Mouse (Mus musculus) liver, adult 2 months (tissue): Measurements from ENCODE around the gene Ubtf. TPM values are rescaled to one million over a fixed set of nuclear protein-coding genes. Genes with fewer than 3 reads are reported as not detected.

Experiments
- DNase-seq: peaks from one replicate; pipeline ENCODE4 v3.0.0-alpha.2; 2011; ENCODE audit warnings: low read depth, low spot score; ENCODE audit errors: extremely low read depth
- H3K27ac ChIP-seq: fragments of 200-500 bp; replicated peaks from 2 replicates; pipeline ENCODE4 v1.5.1; 2012; ENCODE audit warnings: low read depth, mild to moderate bottlenecking, control low read depth, inconsistent platforms, low read length; ENCODE audit not compliant: insufficient read depth
- H3K27me3 ChIP-seq: fragments of 200-500 bp; 2 replicates; pipeline ENCODE4 v1.6.1; 2012; ENCODE audit warnings: mild to moderate bottlenecking, moderate library complexity, low read length, inconsistent platforms; ENCODE audit not compliant: control insufficient read depth, insufficient read depth
- H3K36me3 ChIP-seq: fragments of 200-500 bp; 2 replicates; pipeline ENCODE4 v1.6.1; 2012; ENCODE audit warnings: low read length, inconsistent platforms; ENCODE audit not compliant: control insufficient read depth, insufficient read depth
- H3K4me1 ChIP-seq: fragments of 200-500 bp; 2 replicates; pipeline ENCODE4 v1.6.1; 2011; ENCODE audit warnings: low read length; ENCODE audit not compliant: control insufficient read depth, insufficient read depth
- H3K4me3 ChIP-seq: fragments of 200-500 bp; 2 replicates; pipeline ENCODE4 v1.5.1; 2011; ENCODE audit warnings: low read depth, mild to moderate bottlenecking, control low read depth, low read length, moderate library complexity; ENCODE audit not compliant: insufficient read depth
- H3K79me2 ChIP-seq: fragments of 200-500 bp; 2 replicates; pipeline ENCODE4 v1.6.1; 2012; ENCODE audit warnings: inconsistent platforms, mild to moderate bottlenecking, low read length, moderate library complexity; ENCODE audit not compliant: control insufficient read depth, insufficient read depth
- H3K9ac ChIP-seq: fragments of 200-500 bp; 2 replicates; pipeline ENCODE4 v1.6.1; 2012; ENCODE audit warnings: low read depth, mild to moderate bottlenecking, control low read depth, inconsistent platforms, low read length
- CTCF ChIP-seq: fragments of 200-500 bp; IDR thresholded peaks from 2 replicates; pipeline ENCODE4 v1.5.1; 2011; ENCODE audit warnings: low read depth, low read length, control low read depth
- POLR2A ChIP-seq: fragments of 200-500 bp; IDR thresholded peaks from 2 replicates; pipeline ENCODE4 v1.6.1; 2011; ENCODE audit warnings: low read length, control low read depth; ENCODE audit not compliant: insufficient read depth; ENCODE audit errors: extremely low read depth
- WGBS: fragments of 180-500 bp; shearing (Covaris S2); methylation state at CpG from one replicate; pipeline ENCODE4 v1.1.7; 2018; 5-methylcytosine and 5-hydroxymethylcytosine counted together
- polyA plus RNA-seq: library from polyadenylated mRNA; depleted of rRNA; stranded (reverse); fragments of >200 nt; gene quantifications from 2 replicates; pipeline ENCODE4 v1.2.3, GENCODE M21; 2012
- total RNA-seq: library from RNA; depleted of rRNA; stranded (reverse); fragments of >200 nt; gene quantifications from 2 replicates; pipeline ENCODE4 v1.2.3, GENCODE M21; 2014

Gene Ubtf
- total and polyA plus RNA-seq, 2 experiments = 12.8 to 19.4 TPM

GRCm38 (mm10) chr11:102319941-102320685, 571 bp upstream of the Ubtf start:
- no peak for TF ChIP-seq CTCF
- TF ChIP-seq POLR2A = peak; percentile 93
- peak overlapping the region; percentile 78 for H3K4me3 ChIP-seq
- H3K27me3 ChIP-seq = no peaks in the 10 kb centered on the region
- WGBS = 2% methylated on average over 38 of the region's 38 CpGs
- H3K9ac ChIP-seq = peak overlapping the region; percentile 75
- H3K4me1 ChIP-seq = peaks cover 9% of the 10 kb centered on the region
- H3K27ac ChIP-seq = peak overlapping the region; percentile 88
- no peaks in the 10 kb centered on the region for H3K36me3 ChIP-seq
- peak; percentile 87 for DNase-seq
- peaks cover 14% of the 10 kb centered on the region for H3K79me2 ChIP-seq

GRCm38 (mm10) chr11:102318576-102319409, 749 bp downstream of the Ubtf start:
- peak overlapping the region; percentile 88 for H3K27ac ChIP-seq
- peaks cover 14% of the 10 kb centered on the region for H3K79me2 ChIP-seq
- H3K9ac ChIP-seq = peak overlapping the region; percentile 100
- under 1% methylated on average over 79 of the region's 84 CpGs for WGBS
- peaks cover 9% of the 10 kb centered on the region for H3K36me3 ChIP-seq
- H3K4me3 ChIP-seq = peak overlapping the region; percentile 78
- DNase-seq = peak; percentile 34
- peaks cover 9% of the 10 kb centered on the region for H3K4me1 ChIP-seq
- no peaks in the 10 kb centered on the region for H3K27me3 ChIP-seq
- peak; percentile 30; the same call in 1 of the 2 replicates for TF ChIP-seq POLR2A
- TF ChIP-seq CTCF = no peak

GRCm38 (mm10) chr11:102317901-102318575, 1.5 kb downstream of the Ubtf start:
- peak overlapping the region; percentile 100 for H3K9ac ChIP-seq
- H3K27ac ChIP-seq = peak overlapping the region; percentile 87
- WGBS = under 1% methylated on average over 60 of the region's 77 CpGs
- no peaks in the 10 kb centered on the region for H3K27me3 ChIP-seq
- H3K4me1 ChIP-seq = peaks cover 9% of the 10 kb centered on the region
- peaks cover 10% of the 10 kb centered on the region for H3K36me3 ChIP-seq
- no peak for TF ChIP-seq CTCF
- no peak for TF ChIP-seq POLR2A
- H3K4me3 ChIP-seq = peak overlapping the region; percentile 78
- peaks cover 14% of the 10 kb centered on the region for H3K79me2 ChIP-seq
- DNase-seq = peak; percentile 33

GRCm38 (mm10) chr11:102317298-102317900, 2.1 kb downstream of the Ubtf start:
- peak overlapping the region; percentile 100 for H3K9ac ChIP-seq
- H3K4me3 ChIP-seq = peak overlapping the region; percentile 78
- H3K36me3 ChIP-seq = peaks cover 13% of the 10 kb centered on the region
- peaks cover 9% of the 10 kb centered on the region for H3K4me1 ChIP-seq
- TF ChIP-seq POLR2A (no peak), CTCF (peak; percentile 19; the same call in 1 of the 2 replicates)
- peaks cover 14% of the 10 kb centered on the region for H3K79me2 ChIP-seq
- H3K27ac ChIP-seq = peak overlapping the region; percentile 99
- under 1% methylated on average over 63 of the region's 87 CpGs for WGBS
- no peaks in the 10 kb centered on the region for H3K27me3 ChIP-seq
- no peak for DNase-seq

- Histone ChIP-seq H3K4me1 (peaks cover 9% of the 10 kb centered on the region), H3K4me3 (peak overlapping the region; percentile 78), H3K9ac (peak overlapping the region; percentile 100), H3K27me3 (no peaks in the 10 kb centered on the region), H3K27ac (peak overlapping the region; percentile 99), H3K79me2 (peaks cover 14% of the 10 kb centered on the region), H3K36me3 (peaks cover 13% of the 10 kb centered on the region)
- TF ChIP-seq POLR2A = peak; percentile 77; the same call in 1 of the 2 replicates
- TF ChIP-seq CTCF = no peak
- peak; percentile 62 for DNase-seq
- WGBS = under 1% methylated on average over 74 of the region's 80 CpGs
Observed at GRCm38 (mm10) chr11:102316572-102317297, 2.8 kb downstream of the Ubtf start.
